Mouse (Mus musculus) layer of hippocampus, postnatal 36 days (tissue): Measurements from ENCODE around the gene Myef2. TPM values are rescaled to one million over a fixed set of nuclear protein-coding genes. Genes with fewer than 3 reads are reported as not detected.

Experiments used
- DNase-seq, 2 experiments: peaks; one replicate each; pipeline ENCODE4 v3.0.0; 2022
- total RNA-seq, 2 experiments: library from RNA; stranded (reverse); gene quantifications; 2 replicates each; pipeline ENCODE4 v1.2.3; 2021

The Myef2 gene
- total RNA-seq, 2 experiments from 2014 or later, result 101 to 107 TPM

GRCm38 (mm10) chr2:125067373-125067772 is 56.1 kb downstream of the Myef2 start:
- DNase-seq, result no peak

GRCm38 (mm10) chr2:125062944-125063343 is 60.5 kb downstream of the Myef2 start:
- no peak for DNase-seq

GRCm38 (mm10) chr2:125061451-125061850 is 62.0 kb downstream of the Myef2 start:
- no peak for DNase-seq

- peak; percentile 36 to 48 for DNase-seq
These were observed 66.1 kb downstream of the Myef2 start for GRCm38 (mm10) chr2:125057250-125057815.

GRCm38 (mm10) chr2:125055316-125055903 is 68.1 kb downstream of the Myef2 start:
- peak; percentile 37 to 49 for DNase-seq

Other genes starting within 250 kb of the Myef2 start
- 1 to 10 TPM; 1.1 to 1.3 TPM for gene Slc24a5, start 55.5 kb downstream of the Myef2 start, total RNA-seq
- gene Ctxn2, start 13.0 kb upstream of the Myef2 start, total RNA-seq, result 10 to 100 TPM; 11.7 to 14.9 TPM
- gene Slc12a1, start 28.8 kb upstream of the Myef2 start, total RNA-seq, result under 1 TPM in 1 of 2 experiments, not detected in 1; 0.17 TPM
- gene Dut, start 123.5 kb upstream of the Myef2 start, total RNA-seq, result 10 to 100 TPM; 28.8 to 32.2 TPM